Mouse (Mus musculus) ES-Bruce4 (cell line): Measurements from ENCODE around the gene Cabin1.

Source experiments
- EP300 ChIP-seq: IDR thresholded peaks from 2 replicates; pipeline ENCODE4 v1.6.1; 2011; ENCODE audit warnings: low read depth, low read length; ENCODE audit not compliant: insufficient read depth
- POLR2A ChIP-seq: IDR thresholded peaks from one replicate; pipeline ENCODE4 v1.8.1; 2011; ENCODE audit warnings: low read length; ENCODE audit not compliant: insufficient read depth

DNA sequence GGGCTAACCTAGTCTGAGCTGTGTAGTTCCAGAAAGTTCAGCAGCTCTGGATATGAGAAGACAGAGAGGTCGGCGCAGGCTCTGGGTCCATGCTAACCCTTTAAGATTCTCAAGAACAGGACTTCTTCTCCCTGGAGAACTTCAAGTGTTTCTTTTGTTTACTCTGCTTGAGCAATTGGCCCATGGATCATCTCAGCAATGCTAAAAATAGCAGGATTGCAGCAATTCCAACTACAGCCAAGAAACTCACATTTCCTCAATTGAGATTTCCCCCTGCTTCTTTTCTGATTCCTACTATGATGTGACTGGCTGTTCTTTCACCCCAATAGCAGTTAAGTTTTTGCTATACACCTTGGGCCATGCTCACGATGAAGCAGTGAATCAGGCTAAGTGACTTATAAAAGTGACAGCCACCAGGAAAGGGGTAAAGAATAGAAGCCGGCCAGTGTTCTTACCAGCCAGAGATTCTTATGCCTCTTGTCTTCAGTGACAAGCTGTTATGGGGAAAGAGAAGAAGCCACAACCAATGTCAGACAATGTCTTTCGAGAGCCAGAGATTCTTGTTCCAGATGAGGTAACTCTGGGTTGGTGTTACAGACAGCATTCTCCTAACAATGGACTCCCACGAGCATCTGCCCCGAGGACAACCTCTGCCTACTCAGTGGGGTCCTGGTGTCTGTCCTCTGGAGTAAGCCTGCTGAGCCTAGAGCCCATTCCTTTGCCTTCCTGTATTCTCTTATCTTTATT is 87.1 kb downstream of the Cabin1 start:
- TF ChIP-seq EP300 (no peak), POLR2A (no peak)
